Mouse (Mus musculus) ES-E14 (cell line): ENCODE measurements around the gene Wfdc15a.

Experiments
- CHD2 ChIP-seq: IDR thresholded peaks from 2 replicates; pipeline ENCODE4 v1.6.1; 2014; ENCODE audit warnings: mild to moderate bottlenecking, low read depth, low read length, inconsistent platforms
- HCFC1 ChIP-seq: IDR thresholded peaks from 2 replicates; pipeline ENCODE4 v1.6.1; 2012; ENCODE audit warnings: low read length, inconsistent platforms, borderline replicate concordance; ENCODE audit not compliant: insufficient read depth
- ZC3H11A ChIP-seq: IDR thresholded peaks from 2 replicates; pipeline ENCODE4 v1.6.1; 2012; ENCODE audit warnings: low read depth, mild to moderate bottlenecking, inconsistent platforms, low read length, borderline replicate concordance
- ZNF384 ChIP-seq: IDR thresholded peaks from 2 replicates; pipeline ENCODE4 v1.6.1; 2012; ENCODE audit warnings: low read depth, low read length, inconsistent platforms

DNA sequence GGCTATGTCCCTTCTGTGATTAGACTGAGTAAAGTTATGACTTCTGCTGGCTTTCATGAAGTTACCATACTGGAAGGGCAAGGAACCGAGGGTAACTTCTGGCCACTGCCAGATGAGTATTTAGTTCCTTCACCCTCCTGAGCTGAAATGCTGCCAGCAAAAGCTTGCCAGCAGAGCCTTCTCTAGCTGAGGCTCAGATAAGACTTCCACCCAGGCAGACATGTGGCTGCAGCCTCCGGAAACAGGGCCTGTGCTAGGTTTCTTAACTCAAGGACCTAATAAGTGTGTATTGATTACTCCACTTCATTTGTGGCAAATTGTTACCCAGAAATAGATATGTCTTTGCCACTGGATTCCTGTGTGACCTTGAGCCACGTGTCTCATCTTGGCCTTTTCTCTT is 26.5 kb downstream of the Wfdc15a start:
- no peak for TF ChIP-seq HCFC1
- TF ChIP-seq CHD2, result no peak
- no peak for TF ChIP-seq ZC3H11A
- no peak for TF ChIP-seq ZNF384
